Comparison of ENCODE assay signal across 30 mouse cellular contexts in genomic region chr1:34517297-34517696, GRCm38 (mm10). TPM values are rescaled to one million over a fixed set of nuclear protein-coding genes. Genes with fewer than 3 reads are reported as not detected.
"Had no signal": no experiment of that assay in that cellular context is flagged by ENCODE, and none has a peak within 500 bp of the region (broad histone marks: within the 10 kb centered on the region; RNA-seq: fewer than 3 reads in every experiment).

No protein-coding gene starts in this region.

RNA-seq across cellular contexts. Expression of gene Cfc1, which starts 18.2 kb away (rescaled TPM):
- total RNA-seq: forebrain, postnatal 0 days; gastrocnemius, adult 18-20 months; gastrocnemius, adult 2 months; gastrocnemius, adult 8-10 months; gastrocnemius, postnatal 10 days; gastrocnemius, postnatal 14 days; gastrocnemius, postnatal 25 days; gastrocnemius, postnatal 36 days; gastrocnemius, postnatal 4 days; heart, adult 18-20 months; heart, adult 2 months; heart, adult 8-10 months had no signal
- polyA plus RNA-seq: cortical plate, adult 2 months; embryonic facial prominence, embryonic 11.5 days; erythroblast, embryonic 14.5 days; forebrain, embryonic 10.5 days; forebrain, embryonic 11.5 days; forebrain, embryonic 12.5 days; forebrain, embryonic 13.5 days; forebrain, embryonic 15.5 days; frontal cortex, adult 2 months; gonadal fat pad, adult 2 months; heart, adult 2 months had no signal

RNA-seq across cellular contexts. Expression of gene Prss39, which starts 19.1 kb away (rescaled TPM):
- total RNA-seq: forebrain, postnatal 0 days; gastrocnemius, adult 18-20 months; gastrocnemius, adult 2 months; gastrocnemius, adult 8-10 months; gastrocnemius, postnatal 10 days; gastrocnemius, postnatal 14 days; gastrocnemius, postnatal 25 days; gastrocnemius, postnatal 36 days; gastrocnemius, postnatal 4 days; heart, adult 18-20 months; heart, adult 2 months had no signal
- polyA plus RNA-seq: cortical plate, adult 2 months; embryonic facial prominence, embryonic 10.5 days; embryonic facial prominence, embryonic 11.5 days; embryonic facial prominence, embryonic 12.5 days; embryonic facial prominence, embryonic 13.5 days; embryonic facial prominence, embryonic 14.5 days; embryonic facial prominence, embryonic 15.5 days; erythroblast, embryonic 14.5 days; forebrain, embryonic 10.5 days; forebrain, embryonic 11.5 days; forebrain, embryonic 12.5 days; forebrain, embryonic 13.5 days; forebrain, embryonic 14.5 days; forebrain, embryonic 15.5 days; forebrain, embryonic 16.5 days; forebrain, postnatal 0 days; frontal cortex, adult 2 months; heart, embryonic 10.5 days had no signal

RNA-seq across cellular contexts. Expression of gene Prss40, which starts 43.4 kb away (rescaled TPM):
- total RNA-seq: forebrain, postnatal 0 days; gastrocnemius, adult 18-20 months; gastrocnemius, adult 2 months; gastrocnemius, adult 8-10 months; gastrocnemius, postnatal 10 days; gastrocnemius, postnatal 14 days; gastrocnemius, postnatal 25 days; gastrocnemius, postnatal 36 days; gastrocnemius, postnatal 4 days; heart, adult 18-20 months; heart, adult 2 months; heart, adult 8-10 months had no signal
- polyA plus RNA-seq: cortical plate, adult 2 months; embryonic facial prominence, embryonic 10.5 days; embryonic facial prominence, embryonic 11.5 days; embryonic facial prominence, embryonic 12.5 days; embryonic facial prominence, embryonic 14.5 days; embryonic facial prominence, embryonic 15.5 days; erythroblast, embryonic 14.5 days; forebrain, embryonic 10.5 days; forebrain, embryonic 11.5 days; forebrain, embryonic 12.5 days; forebrain, embryonic 13.5 days; forebrain, embryonic 14.5 days; forebrain, embryonic 15.5 days; forebrain, postnatal 0 days; frontal cortex, adult 2 months; heart, adult 2 months had no signal
